Mouse (Mus musculus): ENCODE data around the gene Htr1f.

Gene Htr1f

GRCm38 (mm10) chr16:64973533-64974305, 131.9 kb downstream of the Htr1f start:
- ATAC-seq (ENCODE audit: insufficient number of reproducible peaks, low FRiP score, low TSS enrichment) = no peak

DNA sequence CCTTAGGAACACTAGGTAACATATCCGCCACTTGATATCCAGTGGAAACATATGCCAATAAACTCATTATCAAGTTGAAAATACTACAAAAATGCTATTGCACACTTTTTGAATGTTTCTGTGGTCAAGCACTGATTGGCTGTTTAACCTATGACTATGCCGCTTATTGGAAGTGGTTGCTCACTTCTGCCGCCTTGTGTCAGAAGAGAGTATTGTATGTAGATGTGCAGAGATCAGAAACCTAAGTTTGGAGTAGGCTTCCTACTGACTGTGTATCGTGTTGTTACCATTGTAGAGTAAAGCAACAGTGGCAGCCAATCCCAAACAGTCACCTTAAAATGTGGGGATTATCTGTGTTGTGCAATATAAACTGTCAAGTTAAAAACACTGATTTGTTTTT, 144.0 kb downstream of the Htr1f start:
- no peak for ATAC-seq (ENCODE audit: insufficient number of reproducible peaks, low FRiP score, low TSS enrichment)

GRCm38 (mm10) chr16:64941646-64942195, 163.9 kb downstream of the Htr1f start:
- ATAC-seq (ENCODE audit: insufficient number of reproducible peaks, low FRiP score, low TSS enrichment) = no peak

- no peak for ATAC-seq (ENCODE audit: insufficient number of reproducible peaks, low FRiP score, low TSS enrichment)
These were observed 170.9 kb downstream of the Htr1f start for GRCm38 (mm10) chr16:64934793-64935192.

DNA sequence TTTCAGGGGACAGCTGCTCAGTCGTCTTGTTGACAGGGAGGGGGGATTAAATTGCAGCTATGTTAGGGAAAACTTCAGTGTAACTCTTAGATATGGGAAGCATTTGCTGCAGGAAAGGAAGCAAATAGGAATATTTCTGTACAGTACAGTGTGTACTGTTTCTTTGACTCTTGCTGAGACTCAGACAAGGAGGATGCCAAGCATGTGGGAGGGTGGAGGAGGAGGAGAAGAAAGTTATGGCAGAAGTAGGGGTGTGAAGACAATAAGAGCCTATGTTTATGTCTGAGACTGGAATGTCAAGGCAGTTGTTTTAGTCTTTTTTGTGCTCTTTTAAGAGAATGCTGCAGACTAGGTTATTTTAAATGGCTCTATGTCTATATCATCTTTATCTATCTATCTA, 171.6 kb downstream of the Htr1f start:
- no peak for ATAC-seq (ENCODE audit: insufficient number of reproducible peaks, low FRiP score, low TSS enrichment)

DNA sequence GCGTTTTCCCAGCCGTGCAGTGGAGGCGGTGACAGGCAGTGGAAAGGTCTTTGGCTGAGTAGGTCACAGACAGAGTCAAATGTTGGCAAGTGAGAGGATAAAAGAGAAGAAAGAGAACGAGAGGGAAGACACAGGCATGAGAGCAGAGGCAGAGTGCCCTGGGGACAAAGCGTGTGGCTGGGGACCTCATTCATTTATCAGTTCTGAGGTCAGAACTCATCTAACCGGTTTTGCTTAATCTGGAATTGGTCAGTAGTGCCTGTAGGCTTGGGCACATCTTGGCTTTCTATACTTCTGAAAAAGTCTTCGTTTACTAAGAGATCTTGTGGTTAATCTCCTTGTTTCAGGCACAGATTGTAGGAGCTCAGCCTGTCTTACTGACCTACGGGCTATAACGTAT, 182.2 kb downstream of the Htr1f start:
- no peak for ATAC-seq (ENCODE audit: insufficient number of reproducible peaks, low FRiP score, low TSS enrichment)

GRCm38 (mm10) chr16:64908747-64909146, 196.9 kb downstream of the Htr1f start:
- no peak for ATAC-seq (ENCODE audit: insufficient number of reproducible peaks, low FRiP score, low TSS enrichment)

GRCm38 (mm10) chr16:64907112-64907511, 198.5 kb downstream of the Htr1f start:
- no peak for ATAC-seq (ENCODE audit: insufficient number of reproducible peaks, low FRiP score, low TSS enrichment)

DNA sequence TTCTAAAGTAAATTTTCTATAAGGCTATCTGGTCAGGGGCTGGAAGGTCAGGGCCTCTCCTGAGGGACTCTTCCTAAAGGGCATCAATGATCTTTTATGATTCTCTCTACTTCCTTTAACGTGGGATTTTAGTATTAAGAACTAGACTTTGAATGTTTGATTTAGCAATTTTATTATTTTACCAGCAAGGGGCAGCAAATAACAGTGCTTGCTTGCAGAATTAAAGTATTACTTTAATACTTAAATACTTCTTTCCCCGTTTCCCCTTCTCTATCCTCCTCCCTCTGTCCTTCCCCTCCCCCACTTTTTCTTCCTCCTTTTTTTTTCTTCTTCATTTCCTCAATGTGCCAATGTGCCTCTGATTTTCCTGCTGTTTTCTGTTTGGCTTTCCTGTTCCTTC, 202.3 kb downstream of the Htr1f start:
- no peak for ATAC-seq (ENCODE audit: insufficient number of reproducible peaks, low FRiP score, low TSS enrichment)

- no peak for ATAC-seq (ENCODE audit: insufficient number of reproducible peaks, low FRiP score, low TSS enrichment)
These were observed 206.6 kb downstream of the Htr1f start for GRCm38 (mm10) chr16:64899084-64899483.

DNA sequence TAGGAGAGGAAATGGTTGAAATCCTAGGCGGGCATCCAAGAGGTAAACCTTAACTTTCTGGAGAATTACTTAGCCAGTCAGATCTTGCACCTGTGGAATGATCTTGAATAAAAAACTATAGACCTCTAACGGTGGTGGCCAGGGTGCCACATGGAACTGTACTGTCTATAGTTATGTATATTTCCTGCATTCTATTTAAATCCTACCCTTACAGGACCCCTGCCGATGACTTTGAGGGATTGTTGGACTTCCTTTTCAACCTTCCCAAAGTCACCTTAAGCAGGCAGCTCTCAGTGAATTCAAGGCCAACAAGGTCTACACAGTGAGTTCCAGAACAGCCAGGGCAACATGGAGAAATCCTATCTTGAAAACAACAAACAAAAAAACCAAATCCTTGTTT, 216.2 kb downstream of the Htr1f start:
- no peak for ATAC-seq (ENCODE audit: insufficient number of reproducible peaks, low FRiP score, low TSS enrichment)

- ATAC-seq (ENCODE audit: insufficient number of reproducible peaks, low FRiP score, low TSS enrichment) = no peak
These were observed 220.1 kb downstream of the Htr1f start for GRCm38 (mm10) chr16:64885547-64885946.

- no peak for ATAC-seq (ENCODE audit: insufficient number of reproducible peaks, low FRiP score, low TSS enrichment)
These were observed 220.5 kb downstream of the Htr1f start for GRCm38 (mm10) chr16:64885142-64885541.

GRCm38 (mm10) chr16:64884420-64884838, 221.2 kb downstream of the Htr1f start:
- ATAC-seq (ENCODE audit: insufficient number of reproducible peaks, low FRiP score, low TSS enrichment) = no peak

DNA sequence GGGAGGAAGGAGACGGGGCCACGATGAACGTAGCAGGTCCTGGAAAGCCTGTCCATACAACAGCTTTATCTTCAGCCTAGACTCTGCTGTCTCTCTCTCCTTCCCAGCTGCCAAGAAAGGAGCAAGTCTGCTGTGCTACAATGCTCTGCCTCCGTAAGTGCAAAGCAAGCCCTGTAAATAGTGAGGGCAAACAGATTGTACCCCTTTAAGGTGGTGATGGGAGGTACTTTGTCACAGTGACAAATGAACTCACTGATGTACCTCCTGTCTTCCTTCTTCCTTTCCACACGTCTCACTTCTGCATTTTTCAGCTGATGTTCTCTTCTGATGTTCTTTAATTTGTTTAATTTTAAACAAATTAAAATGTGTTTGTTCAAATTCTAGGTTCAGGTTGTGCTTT, 221.8 kb downstream of the Htr1f start:
- no peak for ATAC-seq (ENCODE audit: insufficient number of reproducible peaks, low FRiP score, low TSS enrichment)

DNA sequence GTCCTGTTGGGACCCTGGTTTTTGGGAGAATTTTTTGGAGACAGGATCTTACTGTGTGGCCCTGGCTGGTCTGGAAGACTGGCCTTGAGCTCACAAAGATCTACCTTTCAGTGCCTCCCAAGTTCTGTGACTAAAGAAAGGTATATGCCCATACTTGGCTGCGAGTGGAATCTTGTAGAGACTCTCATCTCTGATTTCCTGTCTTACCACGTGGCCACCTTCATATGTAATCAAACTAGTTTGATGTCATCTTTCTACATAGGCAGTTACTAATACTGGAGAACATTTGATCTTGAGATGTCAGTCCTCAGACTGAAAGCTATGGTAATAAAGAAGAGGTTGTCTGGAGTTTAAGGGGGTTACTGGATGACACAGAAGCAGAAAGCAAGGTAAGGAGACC, 224.2 kb downstream of the Htr1f start:
- ATAC-seq (ENCODE audit: insufficient number of reproducible peaks, low FRiP score, low TSS enrichment) = no peak

DNA sequence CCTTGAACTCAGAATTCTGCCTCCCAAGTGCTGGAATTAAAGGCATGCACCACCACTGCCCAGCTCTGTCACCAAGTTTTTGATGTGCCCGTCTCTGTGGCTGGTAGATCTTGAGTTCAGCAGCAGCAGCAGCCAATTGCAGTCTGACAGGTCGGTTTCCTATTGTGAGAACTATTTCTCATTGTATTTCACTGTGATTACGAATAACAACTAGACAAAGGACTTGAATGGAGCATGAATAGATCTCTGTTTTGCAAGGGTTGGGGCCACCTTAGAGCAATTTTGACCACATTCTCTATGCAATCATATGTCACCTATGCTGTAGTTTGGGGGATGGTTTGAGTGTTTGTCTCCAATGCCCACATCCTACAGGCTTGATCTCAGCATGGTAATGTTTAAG, 224.7 kb downstream of the Htr1f start:
- ATAC-seq (ENCODE audit: insufficient number of reproducible peaks, low FRiP score, low TSS enrichment) = no peak

GRCm38 (mm10) chr16:64879735-64880134, 225.9 kb downstream of the Htr1f start:
- no peak for ATAC-seq (ENCODE audit: insufficient number of reproducible peaks, low FRiP score, low TSS enrichment)

- no peak for ATAC-seq (ENCODE audit: insufficient number of reproducible peaks, low FRiP score, low TSS enrichment)
These were observed 227.0 kb downstream of the Htr1f start for GRCm38 (mm10) chr16:64878611-64879132.

- ATAC-seq (ENCODE audit: insufficient number of reproducible peaks, low FRiP score, low TSS enrichment) = no peak
These were observed 228.3 kb downstream of the Htr1f start for GRCm38 (mm10) chr16:64877314-64877713.

GRCm38 (mm10) chr16:64876631-64877265, 228.9 kb downstream of the Htr1f start:
- no peak for ATAC-seq (ENCODE audit: insufficient number of reproducible peaks, low FRiP score, low TSS enrichment)

Data from cerebellum, adult (tissue).